ENCODE assay signal across 18 mouse cellular contexts in genomic region chr17:50635961-50636585, GRCm38 (mm10).
DNase-seq lines count a peak whose midpoint lies in the region; ATAC-seq and TF ChIP-seq lines count a peak whose summit lies in the region.
"Had no signal": no experiment of that assay in that cellular context is flagged by ENCODE, and none has a peak within 500 bp of the region (broad histone marks: within the 10 kb centered on the region; RNA-seq: fewer than 3 reads in every experiment).

No protein-coding gene starts in this region.

- H3K9me3 ChIP-seq in intestine, postnatal 0 days (ENCODE audit: control insufficient read depth): no peaks in the 10 kb centered on the region
- no peaks in the 10 kb centered on the region for H3K9me3 ChIP-seq in hindbrain, postnatal 0 days (ENCODE audit: low read length)
- H3K9me3 ChIP-seq: embryonic facial prominence, embryonic 12.5 days; forebrain, embryonic 13.5 days; heart, embryonic 12.5 days; hindbrain, embryonic 10.5 days; hindbrain, embryonic 15.5 days had no signal

- no peak overlapping the region for H3K9ac ChIP-seq in intestine, postnatal 0 days (ENCODE audit: low read depth, low read length)
- H3K9ac ChIP-seq in hindbrain, postnatal 0 days (replicated peaks; ENCODE audit: low read length): no peak overlapping the region
- H3K9ac ChIP-seq: embryonic facial prominence, embryonic 12.5 days; forebrain, embryonic 13.5 days; forebrain, postnatal 0 days; heart, embryonic 12.5 days; hindbrain, embryonic 15.5 days had no signal

- peak overlapping the region; percentile 75; the same call in 1 of the 2 replicates for H3K27ac ChIP-seq in intestine, postnatal 0 days (ENCODE audit: low read depth, low read length)
- no peak overlapping the region for H3K27ac ChIP-seq in hindbrain, postnatal 0 days
- H3K27ac ChIP-seq: embryonic facial prominence, embryonic 12.5 days; forebrain, embryonic 13.5 days; hindbrain, embryonic 10.5 days; hindbrain, embryonic 15.5 days had no signal

- WGBS in intestine, postnatal 0 days: 35% methylated on average over 8 of the region's 8 CpGs
- 83% methylated on average over 8 of the region's 8 CpGs for WGBS in hindbrain, postnatal 0 days

- H3K4me3 ChIP-seq in intestine, postnatal 0 days (ENCODE audit: low read depth, low read length): no peak overlapping the region
- H3K4me3 ChIP-seq in hindbrain, postnatal 0 days (ENCODE audit: low read length): no peak overlapping the region
- H3K4me3 ChIP-seq: embryonic facial prominence, embryonic 12.5 days; forebrain, embryonic 13.5 days; heart, embryonic 12.5 days; hindbrain, embryonic 10.5 days; hindbrain, embryonic 15.5 days had no signal

- peak; percentile 44 for ATAC-seq in CD4-positive, CD25-positive, alpha-beta regulatory T cell, adult 4 months
- ATAC-seq in intestine, postnatal 0 days: peak; percentile 79
- ATAC-seq in hindbrain, postnatal 0 days: no peak
- ATAC-seq: forebrain, embryonic 13.5 days; forebrain, postnatal 0 days had no signal

- H3K4me1 ChIP-seq in intestine, postnatal 0 days (replicated peaks; ENCODE audit: control insufficient read depth, insufficient read depth, low read length): peaks cover 7% of the 10 kb centered on the region; the same call in 1 of the 2 replicates
- H3K4me1 ChIP-seq in hindbrain, postnatal 0 days (ENCODE audit: insufficient read depth, low read length): no peaks in the 10 kb centered on the region
- H3K4me1 ChIP-seq: embryonic facial prominence, embryonic 12.5 days; forebrain, embryonic 13.5 days; hindbrain, embryonic 10.5 days; hindbrain, embryonic 15.5 days had no signal

- H3K4me2 ChIP-seq in intestine, postnatal 0 days (replicated peaks; ENCODE audit: low read depth): no peak overlapping the region
- H3K4me2 ChIP-seq in hindbrain, postnatal 0 days (ENCODE audit: low read depth, low read length): no peak overlapping the region
- H3K4me2 ChIP-seq: embryonic facial prominence, embryonic 12.5 days; forebrain, embryonic 13.5 days; heart, embryonic 12.5 days; hindbrain, embryonic 15.5 days had no signal

- H3K36me3 ChIP-seq in intestine, postnatal 0 days (ENCODE audit: control insufficient read depth, insufficient read depth): no peaks in the 10 kb centered on the region
- no peaks in the 10 kb centered on the region for H3K36me3 ChIP-seq in hindbrain, postnatal 0 days (ENCODE audit: insufficient read depth, low read length)
- H3K36me3 ChIP-seq: embryonic facial prominence, embryonic 12.5 days; G1E; hindbrain, embryonic 10.5 days; hindbrain, embryonic 15.5 days had no signal

- peak; percentile 54 for DNase-seq in adrenal gland, adult 8-10 months
- no peak for DNase-seq in adrenal gland, postnatal 25 days
- peak; percentile 55 to 56 for DNase-seq in adrenal gland, postnatal 36 days
- DNase-seq in hindbrain, postnatal 0 days (ENCODE audit: low spot score): no peak
- no peak for DNase-seq in gastrocnemius, postnatal 14 days
- DNase-seq: cerebellum, adult 11 months; cerebellum, adult 9-10 months; forebrain, postnatal 0 days; gastrocnemius, postnatal 25 days; kidney, adult 8-10 months had no signal

- TF ChIP-seq CTCF in intestine, postnatal 0 days (IDR thresholded peaks at IDR 0.05; ENCODE audit: low read depth): no peak
- no peak for TF ChIP-seq CTCF in hindbrain, postnatal 0 days (IDR thresholded peaks at IDR 0.05; ENCODE audit: low read depth)

- intact Hi-C loops in gastrocnemius, postnatal 14 days (cut with DNase I; ENCODE audit: low total_unique reads): no loop called here

- H3K27me3 ChIP-seq in intestine, postnatal 0 days (replicated peaks; ENCODE audit: control insufficient read depth, insufficient read depth, low read length): no peaks in the 10 kb centered on the region
- no peaks in the 10 kb centered on the region for H3K27me3 ChIP-seq in hindbrain, postnatal 0 days (ENCODE audit: insufficient read depth, low read length)
- H3K27me3 ChIP-seq: embryonic facial prominence, embryonic 12.5 days; forebrain, embryonic 13.5 days; heart, embryonic 12.5 days; hindbrain, embryonic 15.5 days had no signal

Comparison
In these comparisons a context has a peak if more than half of its experiments do, and no peak if none do; other contexts are left out.
1. DNase-seq: peak in adrenal gland, adult 8-10 months (single experiment) and adrenal gland, postnatal 36 days (2 of 2); none in adrenal gland, postnatal 25 days (single experiment), hindbrain, postnatal 0 days (single experiment) and gastrocnemius, postnatal 14 days (single experiment).